Mouse (Mus musculus) erythroblast, embryonic 14.5 days (primary cell): ENCODE results near the gene Ece1.

ENCODE experiments used
- GATA1 ChIP-seq: IDR thresholded peaks from 2 replicates; pipeline ENCODE4 v1.6.1; 2012; ENCODE audit warnings: low read length, inconsistent platforms, mixed read lengths
- TAL1 ChIP-seq: IDR thresholded peaks from 3 replicates; pipeline ENCODE4 v1.6.1; 2012; ENCODE audit warnings: low read length, inconsistent platforms, mixed read lengths

- TF ChIP-seq GATA1, result no peak
- no peak for TF ChIP-seq TAL1
Measured at GRCm38 (mm10) chr4:137862019-137862418, at the start of gene Ece1.
